9 mouse cellular contexts compared by ENCODE assay signal in the genomic region with DNA sequence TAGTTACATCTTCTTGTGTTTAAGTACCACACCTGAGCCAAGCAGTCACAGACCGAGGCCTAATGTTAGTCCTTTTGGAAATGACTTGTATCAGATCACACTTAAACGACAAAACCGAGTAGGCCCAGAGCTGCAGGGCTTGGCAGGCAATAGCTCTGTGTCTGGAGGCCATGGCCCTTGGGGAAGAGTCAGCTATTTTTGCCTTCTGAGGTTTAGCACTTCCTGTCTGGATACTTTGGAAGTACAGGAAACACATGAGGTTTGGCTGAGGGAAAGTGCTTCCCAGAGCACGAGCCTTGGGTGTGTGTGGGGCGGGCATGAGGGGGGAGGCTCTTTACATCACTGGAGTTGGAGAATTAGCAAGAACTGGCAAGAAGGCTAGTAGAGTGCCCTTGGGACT. TPM values are rescaled to one million over a fixed set of nuclear protein-coding genes. Genes with fewer than 3 reads are reported as not detected.
DNase-seq lines count a peak whose midpoint lies in the region; ATAC-seq and TF ChIP-seq lines count a peak whose summit lies in the region.
"Had no signal": no experiment of that assay in that cellular context is flagged by ENCODE, and none has a peak within 500 bp of the region (broad histone marks: within the 10 kb centered on the region; RNA-seq: fewer than 3 reads in every experiment).

No protein-coding gene starts in this region.

- TF ChIP-seq CTCF in heart, postnatal 0 days (IDR thresholded peaks at IDR 0.05; ENCODE audit: low read depth) = no peak

- H3K4me3 ChIP-seq in liver, embryonic 16.5 days (ENCODE audit: low read depth, low read length) = no peak overlapping the region
- H3K4me3 ChIP-seq in brown adipose tissue, adult 24 weeks (ENCODE audit: insufficient read depth, low read depth, low read length) = no peak overlapping the region
- no peak overlapping the region for H3K4me3 ChIP-seq in heart, postnatal 0 days (ENCODE audit: low read depth, low read length)
- no peak overlapping the region for H3K4me3 ChIP-seq in midbrain, embryonic 14.5 days (replicated peaks; ENCODE audit: low read depth, low read length)
- H3K4me3 ChIP-seq: hindbrain, embryonic 15.5 days; liver, embryonic 15.5 days had no signal

- no peaks in the 10 kb centered on the region for H3K4me1 ChIP-seq in liver, embryonic 16.5 days (ENCODE audit: control insufficient read depth, low read depth, low read length)
- peaks cover 16% of the 10 kb centered on the region; the same call in 1 of the 2 replicates for H3K4me1 ChIP-seq in brown adipose tissue, adult 24 weeks (ENCODE audit: control insufficient read depth, insufficient read depth, insufficient read length, low read length)
- H3K4me1 ChIP-seq in heart, postnatal 0 days (ENCODE audit: control insufficient read depth, insufficient read depth) = no peaks in the 10 kb centered on the region; the same call in 1 of the 2 replicates
- H3K4me1 ChIP-seq in midbrain, embryonic 14.5 days (ENCODE audit: control insufficient read depth, insufficient read depth, low read length) = no peaks in the 10 kb centered on the region
- H3K4me1 ChIP-seq: hindbrain, embryonic 15.5 days had no signal

- peak; percentile 30; the same call in 1 of the 2 replicates for ATAC-seq in liver, embryonic 16.5 days (ENCODE audit: low read depth)
- ATAC-seq in heart, postnatal 0 days (ENCODE audit: insufficient read depth, low read depth) = peak; percentile 64
- ATAC-seq in erythroblast, adult 5-6 weeks (replicated peaks; ENCODE audit: low FRiP score, poor library complexity, severe bottlenecking) = no peak
- ATAC-seq in midbrain, embryonic 14.5 days (ENCODE audit: low FRiP score, low TSS enrichment) = no peak

- no peak overlapping the region for H3K27ac ChIP-seq in liver, embryonic 16.5 days (ENCODE audit: low read length)
- peak overlapping the region; percentile 10; the same call in 1 of the 2 replicates for H3K27ac ChIP-seq in brown adipose tissue, adult 24 weeks (replicated peaks; ENCODE audit: low read depth, low read length)
- H3K27ac ChIP-seq in heart, postnatal 0 days (ENCODE audit: low read depth) = peak overlapping the region; percentile 36
- H3K27ac ChIP-seq in midbrain, embryonic 14.5 days (replicated peaks; ENCODE audit: low read depth, low read length) = no peak overlapping the region
- H3K27ac ChIP-seq: hindbrain, embryonic 15.5 days; liver, embryonic 15.5 days had no signal

- H3K9ac ChIP-seq in liver, embryonic 16.5 days (ENCODE audit: low read depth, low read length) = no peak overlapping the region
- H3K9ac ChIP-seq in heart, postnatal 0 days (replicated peaks; ENCODE audit: low read depth, low read length) = no peak overlapping the region
- no peak overlapping the region for H3K9ac ChIP-seq in midbrain, embryonic 14.5 days (replicated peaks; ENCODE audit: low read length)
- H3K9ac ChIP-seq: hindbrain, embryonic 15.5 days; liver, embryonic 15.5 days had no signal

- H3K36me3 ChIP-seq in liver, embryonic 16.5 days (ENCODE audit: control insufficient read depth, insufficient read depth) = no peaks in the 10 kb centered on the region
- no peaks in the 10 kb centered on the region for H3K36me3 ChIP-seq in heart, postnatal 0 days (replicated peaks; ENCODE audit: control insufficient read depth, insufficient read depth, low read length)
- no peaks in the 10 kb centered on the region for H3K36me3 ChIP-seq in midbrain, embryonic 14.5 days (ENCODE audit: control insufficient read depth, insufficient read depth, low read length)
- H3K36me3 ChIP-seq: hindbrain, embryonic 15.5 days; liver, embryonic 15.5 days had no signal

- DNase-seq in liver = no peak
- DNase-seq in heart, postnatal 0 days (ENCODE audit: low spot score) = peak; percentile 31
- DNase-seq in kidney, postnatal 4 days = peak; percentile 52 to 62
- DNase-seq in midbrain, embryonic 14.5 days = no peak

- no peak for TF ChIP-seq EP300 in heart, postnatal 0 days (IDR thresholded peaks at IDR 0.05; ENCODE audit: low read depth)

- H3K27me3 ChIP-seq in liver, embryonic 16.5 days (ENCODE audit: control insufficient read depth, insufficient read depth, low read depth, low read length) = no peaks in the 10 kb centered on the region
- no peaks in the 10 kb centered on the region for H3K27me3 ChIP-seq in heart, postnatal 0 days (ENCODE audit: control insufficient read depth, insufficient read depth, low read length)
- no peaks in the 10 kb centered on the region for H3K27me3 ChIP-seq in midbrain, embryonic 14.5 days (ENCODE audit: control insufficient read depth, insufficient read depth, low read length)
- H3K27me3 ChIP-seq: hindbrain, embryonic 15.5 days; liver, embryonic 15.5 days had no signal

- no peaks in the 10 kb centered on the region for H3K9me3 ChIP-seq in liver, embryonic 16.5 days (replicated peaks; ENCODE audit: control insufficient read depth, low read length)
- H3K9me3 ChIP-seq in heart, postnatal 0 days (replicated peaks; ENCODE audit: control insufficient read depth, low read length) = no peaks in the 10 kb centered on the region
- H3K9me3 ChIP-seq in midbrain, embryonic 14.5 days (ENCODE audit: control insufficient read depth, low read length) = no peaks in the 10 kb centered on the region
- H3K9me3 ChIP-seq: hindbrain, embryonic 15.5 days; liver, embryonic 15.5 days had no signal

- WGBS in liver, embryonic 16.5 days (ENCODE audit: insufficient replicate concordance) = 39% methylated on average over 5 of the region's 5 CpGs
- 42% methylated on average over 5 of the region's 5 CpGs for WGBS in heart, postnatal 0 days
- 87% methylated on average over 5 of the region's 5 CpGs for WGBS in midbrain, embryonic 14.5 days

- H3K4me2 ChIP-seq in liver, embryonic 16.5 days (ENCODE audit: low read depth, low read length) = no peak overlapping the region
- no peak overlapping the region for H3K4me2 ChIP-seq in heart, postnatal 0 days (ENCODE audit: low read depth, low read length)
- H3K4me2 ChIP-seq in midbrain, embryonic 14.5 days (ENCODE audit: low read length) = no peak overlapping the region
- H3K4me2 ChIP-seq: hindbrain, embryonic 15.5 days; liver, embryonic 15.5 days had no signal

RNA-seq across cellular contexts. Expression of a gene that starts 13.7 kb away (rescaled TPM):
- polyA plus RNA-seq in liver, embryonic 16.5 days (2015; fragmentation: Nextera tagmentation; extraction: Ambion mirVana) = 1.2 and 1.8 TPM in 2 replicates
- polyA plus RNA-seq in brown adipose tissue, adult 24 weeks (2012; ENCODE audit: insufficient read depth, insufficient read length, missing spikeins) = 2.0 and 3.0 TPM in 2 replicates
- 1.6 and 4.3 TPM in 2 replicates for total RNA-seq in heart, postnatal 0 days (2014; rRNA removed; ENCODE audit: low replicate concordance)
- 3.9 and 4.7 TPM in 2 replicates for polyA plus RNA-seq in heart, postnatal 0 days (2015; fragmentation: Nextera tagmentation; extraction: Ambion mirVana)
- 0.63 and 0.77 TPM in 2 replicates for total RNA-seq in erythroblast, adult 5-6 weeks (2015; ENCODE audit: low replicate concordance)
- 0.84 and 1.9 TPM in 2 replicates for total RNA-seq in erythroblast, adult 5-6 weeks (2017; ENCODE audit: low replicate concordance)
- polyA plus RNA-seq in midbrain, embryonic 14.5 days (2014; fragmentation: Nextera tagmentation; extraction: Ambion mirVana) = 4.8 and 6.5 TPM in 2 replicates

RNA-seq across cellular contexts. Expression of a gene that starts 14.7 kb away (rescaled TPM):
- 4.1 and 4.2 TPM in 2 replicates for polyA plus RNA-seq in liver, embryonic 16.5 days (2015; fragmentation: Nextera tagmentation; extraction: Ambion mirVana)
- polyA plus RNA-seq in brown adipose tissue, adult 24 weeks (2012; ENCODE audit: insufficient read depth, insufficient read length, missing spikeins) = 7.3 and 12.5 TPM in 2 replicates
- total RNA-seq in heart, postnatal 0 days (2014; rRNA removed; ENCODE audit: low replicate concordance) = 16.1 and 27.9 TPM in 2 replicates
- polyA plus RNA-seq in heart, postnatal 0 days (2015; fragmentation: Nextera tagmentation; extraction: Ambion mirVana) = 17.3 and 20.7 TPM in 2 replicates
- total RNA-seq in erythroblast, adult 5-6 weeks (2015; ENCODE audit: low replicate concordance) = 2.3 and 10.9 TPM in 2 replicates
- total RNA-seq in erythroblast, adult 5-6 weeks (2017; ENCODE audit: low replicate concordance) = 2.3 and 4.2 TPM in 2 replicates
- 10.2 and 11.0 TPM in 2 replicates for polyA plus RNA-seq in midbrain, embryonic 14.5 days (2014; fragmentation: Nextera tagmentation; extraction: Ambion mirVana)

Comparison
In these comparisons a context has a peak if more than half of its experiments do, and no peak if none do; other contexts are left out.
1. ATAC-seq: peak in liver, embryonic 16.5 days (single experiment) and heart, postnatal 0 days (single experiment); none in erythroblast, adult 5-6 weeks (single experiment) and midbrain, embryonic 14.5 days (single experiment).
2. H3K27ac ChIP-seq: peak in brown adipose tissue, adult 24 weeks (single experiment) and heart, postnatal 0 days (single experiment); none in liver, embryonic 16.5 days (single experiment) and midbrain, embryonic 14.5 days (single experiment).
3. DNase-seq: peak in heart, postnatal 0 days (single experiment) and kidney, postnatal 4 days (2 of 2); none in liver (single experiment) and midbrain, embryonic 14.5 days (single experiment).